Mouse (Mus musculus): ENCODE data around the gene Arl14ep. TPM values are rescaled to one million over a fixed set of nuclear protein-coding genes. Genes with fewer than 3 reads are reported as not detected.

The Arl14ep gene
- polyA plus RNA-seq, 1 experiment from 2014 or later: 38.4 TPM

Other genes starting within 250 kb of the Arl14ep start
- gene Fshb, start 85.2 kb upstream of the Arl14ep start, polyA plus RNA-seq (2015; fragmentation: Nextera tagmentation; extraction: Ambion mirVana): not detected in 2 replicates